Mouse (Mus musculus): Measurements from ENCODE around the gene Atf6. TPM values are rescaled to one million over a fixed set of nuclear protein-coding genes. Genes with fewer than 3 reads are reported as not detected.

Gene Atf6
- polyA plus RNA-seq, 1 experiment from 2014 or later, result 11.9 TPM

- WGBS, result 84% methylated on average over 2 of the region's 2 CpGs
- H3K9ac ChIP-seq (ENCODE audit: low read length), result no peak overlapping the region
- no peak overlapping the region for H3K27ac ChIP-seq (ENCODE audit: low read depth, low read length)
- DNase-seq (ENCODE audit: low spot score) (no peak), ATAC-seq (ENCODE audit: insufficient read depth, low FRiP score, low TSS enrichment) (no peak)
- H3K9me3 ChIP-seq (ENCODE audit: control insufficient read depth, low read length), result no peaks in the 10 kb centered on the region
- no peaks in the 10 kb centered on the region for H3K27me3 ChIP-seq (ENCODE audit: control insufficient read depth, insufficient read depth, low read length)
- no peak overlapping the region for H3K4me3 ChIP-seq (ENCODE audit: low read depth, low read length)
- no peaks in the 10 kb centered on the region for H3K36me3 ChIP-seq (ENCODE audit: control insufficient read depth, insufficient read depth, low read length)
- H3K4me2 ChIP-seq (ENCODE audit: low read depth), result no peak overlapping the region
- no peaks in the 10 kb centered on the region for H3K4me1 ChIP-seq (ENCODE audit: control insufficient read depth, insufficient read depth, low read length)
Measured at GRCm38 (mm10) chr1:170858872-170859271, 8.7 kb downstream of the Atf6 start.

GRCm38 (mm10) chr1:170857369-170857768 is 10.2 kb downstream of the Atf6 start:
- Histone ChIP-seq H3K9ac (ENCODE audit: low read length) (no peak overlapping the region), H3K4me3 (ENCODE audit: low read depth, low read length) (no peak overlapping the region), H3K9me3 (ENCODE audit: control insufficient read depth, low read length) (no peaks in the 10 kb centered on the region), H3K27me3 (ENCODE audit: control insufficient read depth, insufficient read depth, low read length) (no peaks in the 10 kb centered on the region), H3K36me3 (ENCODE audit: control insufficient read depth, insufficient read depth, low read length) (no peaks in the 10 kb centered on the region), H3K4me1 (ENCODE audit: control insufficient read depth, insufficient read depth, low read length) (no peaks in the 10 kb centered on the region), H3K27ac (ENCODE audit: low read depth, low read length) (no peak overlapping the region), H3K4me2 (ENCODE audit: low read depth) (no peak overlapping the region)
- DNase-seq (ENCODE audit: low spot score) (no peak), ATAC-seq (ENCODE audit: insufficient read depth, low FRiP score, low TSS enrichment) (no peak)
- 77% methylated on average over 2 of the region's 2 CpGs for WGBS

GRCm38 (mm10) chr1:170855056-170855760 is 12.4 kb downstream of the Atf6 start:
- H3K9me3 ChIP-seq (ENCODE audit: control insufficient read depth, low read length), result no peaks in the 10 kb centered on the region
- DNase-seq (ENCODE audit: low spot score) (no peak), ATAC-seq (ENCODE audit: insufficient read depth, low FRiP score, low TSS enrichment) (no peak)
- 90% methylated on average over 13 of the region's 13 CpGs for WGBS
- no peaks in the 10 kb centered on the region for H3K36me3 ChIP-seq (ENCODE audit: control insufficient read depth, insufficient read depth, low read length)
- H3K4me1 ChIP-seq (ENCODE audit: control insufficient read depth, insufficient read depth, low read length), result no peaks in the 10 kb centered on the region
- H3K9ac ChIP-seq (ENCODE audit: low read length), result no peak overlapping the region
- no peak overlapping the region for H3K4me2 ChIP-seq (ENCODE audit: low read depth)
- no peak overlapping the region for H3K4me3 ChIP-seq (ENCODE audit: low read depth, low read length)
- H3K27me3 ChIP-seq (ENCODE audit: control insufficient read depth, insufficient read depth, low read length), result no peaks in the 10 kb centered on the region
- no peak overlapping the region for H3K27ac ChIP-seq (ENCODE audit: low read depth, low read length)

GRCm38 (mm10) chr1:170853604-170854003 is 14.0 kb downstream of the Atf6 start:
- Histone ChIP-seq H3K4me3 (ENCODE audit: low read depth, low read length) (no peak overlapping the region), H3K27me3 (ENCODE audit: control insufficient read depth, insufficient read depth, low read length) (no peaks in the 10 kb centered on the region), H3K9ac (ENCODE audit: low read length) (no peak overlapping the region), H3K4me2 (ENCODE audit: low read depth) (no peak overlapping the region), H3K4me1 (ENCODE audit: control insufficient read depth, insufficient read depth, low read length) (no peaks in the 10 kb centered on the region), H3K36me3 (ENCODE audit: control insufficient read depth, insufficient read depth, low read length) (no peaks in the 10 kb centered on the region), H3K27ac (ENCODE audit: low read depth, low read length) (no peak overlapping the region), H3K9me3 (ENCODE audit: control insufficient read depth, low read length) (no peaks in the 10 kb centered on the region)
- 86% methylated on average over 3 of the region's 3 CpGs for WGBS
- no peak for DNase-seq (ENCODE audit: low spot score)
- ATAC-seq (ENCODE audit: insufficient read depth, low FRiP score, low TSS enrichment), result no peak

GRCm38 (mm10) chr1:170850637-170851624 is 16.6 kb downstream of the Atf6 start:
- Histone ChIP-seq H3K36me3 (ENCODE audit: control insufficient read depth, insufficient read depth, low read length) (no peaks in the 10 kb centered on the region), H3K4me2 (ENCODE audit: low read depth) (no peak overlapping the region), H3K27ac (ENCODE audit: low read depth, low read length) (no peak overlapping the region), H3K9me3 (ENCODE audit: control insufficient read depth, low read length) (no peaks in the 10 kb centered on the region), H3K9ac (ENCODE audit: low read length) (no peak overlapping the region), H3K27me3 (ENCODE audit: control insufficient read depth, insufficient read depth, low read length) (no peaks in the 10 kb centered on the region), H3K4me3 (ENCODE audit: low read depth, low read length) (no peak overlapping the region), H3K4me1 (ENCODE audit: control insufficient read depth, insufficient read depth, low read length) (no peaks in the 10 kb centered on the region)
- ATAC-seq (ENCODE audit: insufficient read depth, low FRiP score, low TSS enrichment) (no peak), DNase-seq (ENCODE audit: low spot score) (no peak)
- WGBS, result 92% methylated on average over 23 of the region's 23 CpGs

GRCm38 (mm10) chr1:170850007-170850406 is 17.6 kb downstream of the Atf6 start:
- H3K27ac ChIP-seq (ENCODE audit: low read depth, low read length), result no peak overlapping the region
- ATAC-seq (ENCODE audit: insufficient read depth, low FRiP score, low TSS enrichment) (no peak), DNase-seq (ENCODE audit: low spot score) (no peak)
- no peak overlapping the region for H3K4me2 ChIP-seq (ENCODE audit: low read depth)
- H3K4me1 ChIP-seq (ENCODE audit: control insufficient read depth, insufficient read depth, low read length), result no peaks in the 10 kb centered on the region
- no peaks in the 10 kb centered on the region for H3K9me3 ChIP-seq (ENCODE audit: control insufficient read depth, low read length)
- no peak overlapping the region for H3K4me3 ChIP-seq (ENCODE audit: low read depth, low read length)
- no peaks in the 10 kb centered on the region for H3K36me3 ChIP-seq (ENCODE audit: control insufficient read depth, insufficient read depth, low read length)
- no peaks in the 10 kb centered on the region for H3K27me3 ChIP-seq (ENCODE audit: control insufficient read depth, insufficient read depth, low read length)
- WGBS, result 89% methylated on average over 2 of the region's 2 CpGs
- no peak overlapping the region for H3K9ac ChIP-seq (ENCODE audit: low read length)

GRCm38 (mm10) chr1:170845448-170846307 is 21.9 kb downstream of the Atf6 start:
- H3K4me3 ChIP-seq (ENCODE audit: low read depth, low read length), result no peak overlapping the region
- WGBS, result 52% methylated on average over 10 of the region's 10 CpGs
- H3K27ac ChIP-seq (ENCODE audit: low read depth, low read length), result no peak overlapping the region
- H3K36me3 ChIP-seq (ENCODE audit: control insufficient read depth, insufficient read depth, low read length), result no peaks in the 10 kb centered on the region
- ATAC-seq (ENCODE audit: insufficient read depth, low FRiP score, low TSS enrichment) (no peak), DNase-seq (ENCODE audit: low spot score) (no peak)
- no peak overlapping the region for H3K9ac ChIP-seq (ENCODE audit: low read length)
- H3K9me3 ChIP-seq (ENCODE audit: control insufficient read depth, low read length), result no peaks in the 10 kb centered on the region
- H3K4me2 ChIP-seq (ENCODE audit: low read depth), result no peak overlapping the region
- H3K4me1 ChIP-seq (ENCODE audit: control insufficient read depth, insufficient read depth, low read length), result no peaks in the 10 kb centered on the region
- no peaks in the 10 kb centered on the region for H3K27me3 ChIP-seq (ENCODE audit: control insufficient read depth, insufficient read depth, low read length)

GRCm38 (mm10) chr1:170844380-170844779 is 23.2 kb downstream of the Atf6 start:
- H3K4me1 ChIP-seq (ENCODE audit: control insufficient read depth, insufficient read depth, low read length), result no peaks in the 10 kb centered on the region
- H3K36me3 ChIP-seq (ENCODE audit: control insufficient read depth, insufficient read depth, low read length), result no peaks in the 10 kb centered on the region
- DNase-seq (ENCODE audit: low spot score) (peak; percentile 28), ATAC-seq (ENCODE audit: insufficient read depth, low FRiP score, low TSS enrichment) (no peak)
- H3K9me3 ChIP-seq (ENCODE audit: control insufficient read depth, low read length), result no peaks in the 10 kb centered on the region
- WGBS, result 52% methylated on average over 8 of the region's 8 CpGs
- no peaks in the 10 kb centered on the region for H3K27me3 ChIP-seq (ENCODE audit: control insufficient read depth, insufficient read depth, low read length)
- no peak overlapping the region for H3K9ac ChIP-seq (ENCODE audit: low read length)
- H3K4me3 ChIP-seq (ENCODE audit: low read depth, low read length), result no peak overlapping the region
- no peak overlapping the region for H3K4me2 ChIP-seq (ENCODE audit: low read depth)
- H3K27ac ChIP-seq (ENCODE audit: low read depth, low read length), result no peak overlapping the region

Data from neural tube, embryonic 11.5 days (tissue).